Mouse (Mus musculus): ENCODE data around the gene Klf1. TPM values are rescaled to one million over a fixed set of nuclear protein-coding genes. Genes with fewer than 3 reads are reported as not detected.

The Klf1 gene
- total RNA-seq, 2 experiments from 2014 or later = not detected

- peak in 1 of 2 experiments; percentile 47 for DNase-seq (ENCODE audit: low spot score in 2 of 2)
Observed at GRCm38 (mm10) chr8:84934860-84935259, 33.1 kb downstream of the Klf1 start.

- DNase-seq (ENCODE audit: low spot score in 2 of 2) = peak in 1 of 2 experiments; percentile 34
Observed at GRCm38 (mm10) chr8:84935489-84935888, 33.8 kb downstream of the Klf1 start.

- DNase-seq (ENCODE audit: low spot score in 2 of 2) = peak in 1 of 2 experiments; percentile 38
Observed at GRCm38 (mm10) chr8:84936041-84936961, 34.6 kb downstream of the Klf1 start.

GRCm38 (mm10) chr8:84936962-84937546, 35.3 kb downstream of the Klf1 start, which contains the start of gene Mast1:
Mast1 (minus strand) TSS chr8:84937359.
- DNase-seq (ENCODE audit: low spot score in 2 of 2) = peak; percentile 79 to 87

- no peak for DNase-seq (ENCODE audit: low spot score in 2 of 2)
Observed at GRCm38 (mm10) chr8:84937620-84938485, 36.1 kb downstream of the Klf1 start.

- no peak for DNase-seq (ENCODE audit: low spot score in 2 of 2)
Observed at GRCm38 (mm10) chr8:84943699-84944098, 42.0 kb downstream of the Klf1 start.

- DNase-seq (ENCODE audit: low spot score in 2 of 2) = peak; percentile 54 to 71
Observed at GRCm38 (mm10) chr8:84944478-84945160, 42.9 kb downstream of the Klf1 start.

- DNase-seq (ENCODE audit: low spot score in 2 of 2) = peak; percentile 31 to 59
Observed at GRCm38 (mm10) chr8:84945235-84945632, 43.5 kb downstream of the Klf1 start.

- peak; percentile 56 to 77 for DNase-seq (ENCODE audit: low spot score in 2 of 2)
Observed at GRCm38 (mm10) chr8:84945633-84946527, 44.2 kb downstream of the Klf1 start.

- DNase-seq (ENCODE audit: low spot score in 2 of 2) = no peak
Observed at GRCm38 (mm10) chr8:84946528-84947240, 45.0 kb downstream of the Klf1 start, which contains the start of gene Rtbdn. Rtbdn (plus strand) TSS chr8:84946991.

GRCm38 (mm10) chr8:84947241-84947545, 45.5 kb downstream of the Klf1 start:
- no peak for DNase-seq (ENCODE audit: low spot score in 2 of 2)

GRCm38 (mm10) chr8:84949753-84950152, 48.0 kb downstream of the Klf1 start:
- no peak for DNase-seq (ENCODE audit: low spot score in 2 of 2)

- no peak for DNase-seq (ENCODE audit: low spot score in 2 of 2)
Observed at GRCm38 (mm10) chr8:84952612-84953255, 51.0 kb downstream of the Klf1 start.

Small RNA genes within 50 kb of the gene (microRNA-seq; reads per million reads assigned to microRNA genes)
- 2.7 to 8.7 reads per million in 2 experiments for gene Gm24197
- gene Mir7069 = 9.6 to 11.8 reads per million in 2 experiments

Other genes starting within 250 kb of the Klf1 start
- 10 to 100 TPM; 10.8 to 12.7 TPM for gene Ier2, start 239.1 kb upstream of the Klf1 start, total RNA-seq (2021)
- 100 to 1,000 TPM in 1 of 2 experiments, 10 to 100 TPM in 1; 99.8 to 105 TPM for gene Trmt1, start 215.6 kb upstream of the Klf1 start, total RNA-seq (2021)
- gene Nacc1, start 214.1 kb upstream of the Klf1 start, total RNA-seq (2021) = 10 to 100 TPM; 73.7 to 75.3 TPM
- 1 to 10 TPM; 4.0 to 5.4 TPM for gene Lyl1, start 200.5 kb upstream of the Klf1 start, total RNA-seq (2021)
- not detected for gene G430095P16Rik, start 178.9 kb upstream of the Klf1 start, total RNA-seq (2021)
- gene Nfix, start 101.6 kb upstream of the Klf1 start, total RNA-seq (2021) = 100 to 1,000 TPM; 607 to 678 TPM
- 1 to 10 TPM; 6.7 to 7.4 TPM for gene Dand5, start 79.1 kb upstream of the Klf1 start, total RNA-seq (2021)
- 10 to 100 TPM; 18.6 to 19.8 TPM for gene Gadd45gip1, start 70.4 kb upstream of the Klf1 start, total RNA-seq (2021)
- 10 to 100 TPM; 55.5 to 64.9 TPM for gene Rad23a, start 61.3 kb upstream of the Klf1 start, total RNA-seq (2021)
- 100 to 1,000 TPM; 444 to 464 TPM for gene Calr, start 55.0 kb upstream of the Klf1 start, total RNA-seq (2021)
- 10 to 100 TPM; 63.2 to 65.0 TPM for gene Farsa, start 44.9 kb upstream of the Klf1 start, total RNA-seq (2021)
- gene Syce2, start 29.8 kb upstream of the Klf1 start, total RNA-seq (2021) = 10 to 100 TPM; 33.5 to 39.1 TPM
- gene Gcdh, start 8.0 kb upstream of the Klf1 start, total RNA-seq (2021) = 10 to 100 TPM; 31.5 to 33.0 TPM
- gene Dnase2a, start 6.6 kb downstream of the Klf1 start, total RNA-seq (2021) = 1 to 10 TPM; 4.2 to 5.2 TPM
- 100 to 1,000 TPM; 162 to 169 TPM for gene Mast1, start 35.4 kb downstream of the Klf1 start, total RNA-seq (2021)
- 1 to 10 TPM; 3.1 to 3.6 TPM for gene Rtbdn, start 45.1 kb downstream of the Klf1 start, total RNA-seq (2021)
- gene Gm49661, start 67.5 kb downstream of the Klf1 start, total RNA-seq (2021) = not detected
- 100 to 1,000 TPM; 492 to 505 TPM for gene Prdx2, start 67.7 kb downstream of the Klf1 start, total RNA-seq (2021)
- 10 to 100 TPM; 36.8 to 44.3 TPM for gene Rnaseh2a, start 67.8 kb downstream of the Klf1 start, total RNA-seq (2021)
- gene Junb, start 76.8 kb downstream of the Klf1 start, total RNA-seq (2021) = 10 to 100 TPM; 33.7 to 34.2 TPM
- gene Hook2, start 88.7 kb downstream of the Klf1 start, total RNA-seq (2021) = 10 to 100 TPM; 14.5 to 15.1 TPM
- gene Best2, start 112.6 kb downstream of the Klf1 start, total RNA-seq (2021) = not detected
- gene Asna1, start 123.4 kb downstream of the Klf1 start, total RNA-seq (2021) = 100 to 1,000 TPM; 110 to 119 TPM
- gene Trir, start 124.9 kb downstream of the Klf1 start, total RNA-seq (2021) = 100 to 1,000 TPM; 151 to 155 TPM
- 100 to 1,000 TPM; 125 to 160 TPM for gene Tnpo2, start 135.0 kb downstream of the Klf1 start, total RNA-seq (2021)
- 10 to 100 TPM; 55.4 to 64.6 TPM for gene Fbxw9, start 158.1 kb downstream of the Klf1 start, total RNA-seq (2021)
- gene Gm5741, start 166.1 kb downstream of the Klf1 start, total RNA-seq (2021) = not detected
- 10 to 100 TPM; 59.9 to 72.1 TPM for gene Dhps, start 169.8 kb downstream of the Klf1 start, total RNA-seq (2021)
- gene Wdr83os, start 178.8 kb downstream of the Klf1 start, total RNA-seq (2021) = 10 to 100 TPM; 60.8 to 61.8 TPM
- gene Wdr83, start 179.4 kb downstream of the Klf1 start, total RNA-seq (2021) = 10 to 100 TPM; 26.5 to 30.8 TPM
- 10 to 100 TPM; 32.7 to 40.1 TPM for gene Man2b1, start 181.3 kb downstream of the Klf1 start, total RNA-seq (2021)
- gene Zfp791, start 221.2 kb downstream of the Klf1 start, total RNA-seq (2021) = 1 to 10 TPM; 5.1 to 5.3 TPM
- not detected for gene Cks1brt, start 250.0 kb downstream of the Klf1 start, total RNA-seq (2021)